Comparison of ENCODE assay signal across 16 mouse cellular contexts in the genomic region with DNA sequence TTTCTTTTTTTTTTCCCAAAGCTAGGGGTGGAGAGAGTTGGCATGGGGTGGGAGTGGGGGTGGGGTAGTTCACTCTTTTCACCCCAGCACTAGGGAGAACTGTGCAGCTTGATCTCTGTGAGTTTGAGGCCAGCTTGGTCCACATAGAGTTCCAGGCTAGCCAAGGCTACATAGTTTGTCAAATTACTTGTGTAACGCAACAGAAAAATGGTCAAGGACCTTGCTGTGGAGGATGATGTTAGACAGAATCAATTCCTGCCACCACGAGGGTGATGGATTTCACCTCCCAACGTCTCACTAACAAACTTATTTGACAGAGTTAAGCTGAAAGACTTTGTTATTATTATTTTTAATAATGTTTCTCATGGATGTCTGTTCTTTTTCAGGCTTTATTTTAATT.
"Had no signal": no experiment of that assay in that cellular context is flagged by ENCODE, and none has a peak within 500 bp of the region (broad histone marks: within the 10 kb centered on the region; RNA-seq: fewer than 3 reads in every experiment).

No protein-coding gene starts in this region.

- DNase-seq: heart, postnatal 10 days; heart, postnatal 14 days; heart, postnatal 36 days; heart, postnatal 4 days; kidney, adult 11 months; kidney, adult 18-20 months; kidney, adult 2 months; kidney, adult 8-10 months; kidney, adult 9 months; kidney, postnatal 10 days; kidney, postnatal 14 days; kidney, postnatal 25 days; kidney, postnatal 36 days; kidney, postnatal 4 days; layer of hippocampus, adult 9-11 months; layer of hippocampus, postnatal 36 days had no signal
